Mouse (Mus musculus): Measurements from ENCODE around the gene Mfsd4b1. TPM values are rescaled to one million over a fixed set of nuclear protein-coding genes. Genes with fewer than 3 reads are reported as not detected.

Mfsd4b1 gene
- polyA plus RNA-seq (2014; fragmentation: Illumina TruSeq; extraction: RNeasy Lipid Tissue Mini Kit (QIAGEN cat#74804); ENCODE audit: low read depth, low replicate concordance): 1.9 TPM

GRCm38 (mm10) chr10:40024554-40025428 lies at the start of gene Mfsd4b1:
Mfsd4b1 (minus strand) TSS chr10:40025268.

DNA sequence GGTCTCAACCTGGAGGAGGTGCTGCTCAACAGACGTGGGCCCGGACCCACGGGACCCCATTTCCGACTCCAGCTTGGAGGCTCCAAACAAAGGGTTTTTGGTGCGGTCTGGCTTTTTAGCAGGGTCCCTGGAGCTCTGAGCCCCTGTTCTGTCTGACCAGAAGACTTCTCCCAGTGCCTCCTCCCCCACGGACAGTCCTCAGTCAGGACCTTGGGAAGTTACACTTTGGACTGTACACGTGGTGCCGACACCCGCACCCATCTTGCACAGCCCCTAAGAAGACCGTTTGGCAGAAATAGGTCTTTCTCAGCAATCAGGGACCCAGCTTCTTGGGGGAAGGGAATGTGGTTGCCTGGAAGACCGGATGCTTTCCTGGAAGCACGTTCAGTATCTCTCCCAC lies 38.6 kb downstream of the Mfsd4b1 start, which contains the start of gene Mfsd4b5:
Mfsd4b5 (minus strand) TSS at position 181 of the 400 bp plus-strand sequence.

GRCm38 (mm10) chr10:39959761-39960440 lies 65.2 kb downstream of the Mfsd4b1 start, which contains the start of gene Mfsd4b3:
Mfsd4b3 (minus strand) TSS chr10:39960153.

Other genes starting within 250 kb of the Mfsd4b1 start
- 10.5 TPM for gene Mfsd4b4, start 126.0 kb downstream of the Mfsd4b1 start, polyA plus RNA-seq (2014; fragmentation: Illumina TruSeq; extraction: RNeasy Lipid Tissue Mini Kit (QIAGEN cat#74804); ENCODE audit: low read depth, low replicate concordance)
- 0.12 TPM for gene Mfsd4b2, start 98.3 kb downstream of the Mfsd4b1 start, polyA plus RNA-seq (2014; fragmentation: Illumina TruSeq; extraction: RNeasy Lipid Tissue Mini Kit (QIAGEN cat#74804); ENCODE audit: low read depth, low replicate concordance)
- gene Mfsd4b3, start 65.1 kb downstream of the Mfsd4b1 start, polyA plus RNA-seq (2014; fragmentation: Illumina TruSeq; extraction: RNeasy Lipid Tissue Mini Kit (QIAGEN cat#74804); ENCODE audit: low read depth, low replicate concordance): 1.7 TPM
- 0.62 TPM for gene Mfsd4b5, start 38.6 kb downstream of the Mfsd4b1 start, polyA plus RNA-seq (2014; fragmentation: Illumina TruSeq; extraction: RNeasy Lipid Tissue Mini Kit (QIAGEN cat#74804); ENCODE audit: low read depth, low replicate concordance)
- gene Slc16a10, start 117.0 kb upstream of the Mfsd4b1 start, polyA plus RNA-seq (2014; fragmentation: Illumina TruSeq; extraction: RNeasy Lipid Tissue Mini Kit (QIAGEN cat#74804); ENCODE audit: low read depth, low replicate concordance): 71.9 TPM
- 12.4 TPM for gene Rpf2, start 221.8 kb upstream of the Mfsd4b1 start, polyA plus RNA-seq (2014; fragmentation: Illumina TruSeq; extraction: RNeasy Lipid Tissue Mini Kit (QIAGEN cat#74804); ENCODE audit: low read depth, low replicate concordance)
- gene Gtf3c6, start 232.8 kb upstream of the Mfsd4b1 start, polyA plus RNA-seq (2014; fragmentation: Illumina TruSeq; extraction: RNeasy Lipid Tissue Mini Kit (QIAGEN cat#74804); ENCODE audit: low read depth, low replicate concordance): 41.7 TPM

Data from adipose tissue, adult 10 weeks (tissue).